Mouse (Mus musculus): ENCODE measurements around the gene Prss23.
A peak's percentile ranks its signal among the peaks of the same experiment; 100 is the strongest.

- TF ChIP-seq USF2 (IDR thresholded peaks at IDR 0.05; ENCODE audit: borderline replicate concordance in 1 of 2, insufficient read depth in 1 of 2, low read depth in 1 of 2, low read length in 2 of 2) (no peak), CTCF (IDR thresholded peaks at IDR 0.05 in 2 of 3, conservative IDR thresholded peaks at IDR 0.05 in 1 of 3; ENCODE audit: control insufficient read depth in 1 of 3, insufficient read depth in 1 of 3, low read depth in 2 of 3, low read length in 3 of 3, poor library complexity in 1 of 3, severe bottlenecking in 1 of 3) (peak; percentile 22 to 79 (median 77); a peak in 5 of 6 replicates), MAX (IDR thresholded peaks at IDR 0.05; ENCODE audit: low read length) (no peak), CHD2 (IDR thresholded peaks at IDR 0.05; ENCODE audit: low read length) (no peak), EP300 (IDR thresholded peaks at IDR 0.05; ENCODE audit: low read depth in 1 of 2, low read length in 2 of 2) (no peak), ZKSCAN1 (IDR thresholded peaks at IDR 0.05; ENCODE audit: low read depth, low read length) (no peak), GABPA (IDR thresholded peaks at IDR 0.05; ENCODE audit: low read depth, low read length) (no peak), MEF2A (IDR thresholded peaks at IDR 0.05; ENCODE audit: extremely low read depth, insufficient replicate concordance, low read depth, low read length, poor library complexity, severe bottlenecking) (no peak), USF1 (IDR thresholded peaks at IDR 0.05; ENCODE audit: low read depth, low read length) (no peak), TCF12 (IDR thresholded peaks at IDR 0.05; ENCODE audit: low read depth, low read length) (no peak), RAD21 (IDR thresholded peaks at IDR 0.05; ENCODE audit: low read depth, low read length) (peak; percentile 72), MAZ (IDR thresholded peaks at IDR 0.05; ENCODE audit: low read depth, low read length) (no peak), ETS1 (IDR thresholded peaks at IDR 0.05; ENCODE audit: low read depth, low read length) (no peak)
Observed at GRCm38 (mm10) chr7:89477294-89477999, 49.5 kb downstream of the Prss23 start.

All from MEL (cell line).